Mouse (Mus musculus) frontal cortex, adult 2 months (tissue): ENCODE measurements at regions not wholly inside any gene's neighbourhood (a gene's known extent, or its start where the extent isn't known, plus 50 kb on each side); places are given as distances from the start of the nearest gene placed in this dataset.

ENCODE experiments used
- DNase-seq, 2 experiments: peaks; one replicate each; pipeline ENCODE4 v3.0.0; 2022; ENCODE audit warnings: low spot score in 1 of 2; ENCODE audit errors: extremely low spot score in 1 of 2

- DNase-seq, result no peak
These were observed 133.9 kb upstream of the Tnfaip3 start for GRCm38 (mm10) chr10:19149196-19149869.

- DNase-seq, result no peak
These were observed 126.0 kb upstream of the Tnfaip3 start for GRCm38 (mm10) chr10:19141481-19141880.

GRCm38 (mm10) chr10:19140628-19141027 lies 125.2 kb upstream of the Tnfaip3 start:
- DNase-seq, result no peak

- no peak for DNase-seq
These were observed 123.8 kb upstream of the Tnfaip3 start for GRCm38 (mm10) chr10:19139234-19139633.

GRCm38 (mm10) chr10:19138258-19138657 lies 122.8 kb upstream of the Tnfaip3 start:
- no peak for DNase-seq

GRCm38 (mm10) chr10:19127581-19128291 lies 112.3 kb upstream of the Tnfaip3 start:
- no peak for DNase-seq

- DNase-seq, result no peak
These were observed 111.5 kb upstream of the Tnfaip3 start for GRCm38 (mm10) chr10:19126922-19127321.

- no peak for DNase-seq
These were observed 111.0 kb upstream of the Tnfaip3 start for GRCm38 (mm10) chr10:19126438-19126837.

GRCm38 (mm10) chr10:19123691-19124090 lies 108.2 kb upstream of the Tnfaip3 start:
- no peak for DNase-seq

- DNase-seq, result peak; percentile 46 to 74
These were observed 106.8 kb upstream of the Tnfaip3 start for GRCm38 (mm10) chr10:19122221-19122620.

- DNase-seq, result no peak
These were observed 104.0 kb upstream of the Tnfaip3 start for GRCm38 (mm10) chr10:19119281-19120049.

GRCm38 (mm10) chr10:19118569-19119280 lies 103.3 kb upstream of the Tnfaip3 start:
- DNase-seq, result no peak

GRCm38 (mm10) chr10:19117071-19117605 lies 101.7 kb upstream of the Tnfaip3 start:
- DNase-seq, result no peak

GRCm38 (mm10) chr10:19112459-19112858 lies 97.0 kb upstream of the Tnfaip3 start:
- DNase-seq, result no peak

- no peak for DNase-seq
These were observed 89.8 kb upstream of the Tnfaip3 start for GRCm38 (mm10) chr10:19105231-19105681.

GRCm38 (mm10) chr10:19104671-19105203 lies 89.3 kb upstream of the Tnfaip3 start:
- DNase-seq, result no peak

GRCm38 (mm10) chr10:19099369-19100285 lies 84.2 kb upstream of the Tnfaip3 start:
- no peak for DNase-seq

GRCm38 (mm10) chr10:19094297-19094696 lies 78.8 kb upstream of the Tnfaip3 start:
- DNase-seq, result peak in 1 of 2 experiments; percentile 25

- no peak for DNase-seq
These were observed 78.2 kb upstream of the Tnfaip3 start for GRCm38 (mm10) chr10:19093689-19094088.
